Mouse (Mus musculus) CD8-positive naive resting alpha-beta T cell, adult 2 months (primary cell): Measurements from ENCODE around the gene Cds1.

ENCODE experiments used
- DNase-seq, 2 experiments: peaks; one replicate each; pipeline ENCODE4 v3.0.0; 2022; ENCODE audit warnings: low read depth in 2 of 2, low spot score in 2 of 2

Cds1 gene

DNA sequence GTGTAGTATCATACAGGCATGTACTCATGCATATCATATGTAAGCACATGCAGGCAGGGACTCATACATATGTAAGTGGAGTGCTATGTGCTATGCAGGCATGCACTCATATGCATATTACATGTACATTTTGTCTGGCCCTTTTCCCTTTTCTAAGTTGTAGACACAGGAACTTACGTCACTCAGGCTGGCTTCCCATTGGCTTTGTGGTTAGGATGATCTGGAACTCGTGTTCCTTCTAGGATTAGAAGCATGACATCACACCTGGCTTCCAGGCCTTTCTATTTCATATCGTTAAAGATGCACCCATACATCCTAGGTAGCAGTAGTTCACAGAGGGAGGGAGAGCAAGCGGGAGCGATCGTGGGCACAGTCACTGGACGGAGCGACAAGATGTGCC, 10.3 kb downstream of the Cds1 start:
- no peak for DNase-seq

DNA sequence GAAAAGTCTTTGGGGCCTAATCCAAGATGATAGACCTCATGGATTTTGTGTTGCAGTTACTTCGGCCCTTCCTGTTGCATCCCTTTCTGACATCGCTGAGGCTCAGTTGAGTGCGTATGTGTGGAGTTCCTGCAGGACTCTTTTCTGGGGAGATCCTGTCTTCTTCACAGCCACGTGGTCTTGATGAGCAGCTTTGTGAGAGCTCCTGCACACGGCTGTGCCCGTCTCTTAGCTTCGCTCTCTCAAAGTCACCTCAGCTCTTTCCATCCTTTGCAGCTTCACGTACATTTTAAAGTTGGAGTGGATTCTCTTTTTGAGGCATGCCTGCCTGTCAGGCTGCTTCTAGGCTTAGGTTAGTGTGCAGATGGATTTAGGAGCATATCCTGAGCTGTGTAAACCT, 11.6 kb downstream of the Cds1 start:
- DNase-seq = no peak

DNA sequence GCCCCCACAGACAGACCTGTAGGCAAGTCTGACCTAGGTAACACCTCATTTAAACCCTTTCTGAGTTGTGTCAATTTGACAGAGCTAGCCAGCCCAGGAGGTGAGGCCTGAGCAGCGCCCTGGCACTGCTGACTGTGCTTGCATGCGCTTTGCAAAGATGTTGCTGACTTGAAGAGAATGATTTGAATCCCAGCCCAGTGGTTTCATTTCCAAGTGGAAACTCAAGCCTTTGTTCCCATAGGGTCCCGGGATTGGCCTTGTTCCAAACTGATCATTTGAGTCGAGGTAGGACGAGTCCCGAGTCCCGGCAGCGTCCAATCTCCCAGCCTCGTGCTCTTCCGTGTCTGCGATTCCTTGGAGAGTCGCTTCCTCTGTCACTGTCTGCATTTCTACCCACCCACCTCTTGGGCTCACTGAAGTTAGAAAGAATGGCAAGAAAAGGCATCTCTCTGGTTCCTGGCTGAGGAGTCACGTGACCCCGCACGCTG, 14.5 kb downstream of the Cds1 start:
- no peak for DNase-seq

DNA sequence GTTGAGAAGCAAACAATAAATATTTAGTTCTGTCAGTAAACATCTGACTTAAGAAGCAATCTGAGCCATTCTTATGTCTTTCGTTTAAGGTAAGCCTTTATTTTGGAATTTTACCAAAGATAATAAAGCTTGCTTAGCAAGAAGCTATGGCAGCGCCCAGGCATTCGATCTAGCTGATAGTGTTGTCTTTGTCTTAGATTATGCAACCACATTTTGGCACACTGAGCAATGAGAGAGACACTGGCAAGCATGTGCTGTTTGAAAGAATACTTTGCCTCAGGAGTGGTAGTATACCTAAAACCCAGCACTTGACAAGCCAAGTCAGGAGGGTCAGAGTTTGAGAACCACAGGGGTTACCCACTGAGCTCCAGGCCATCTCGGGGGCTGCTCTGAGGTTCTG, 16.0 kb downstream of the Cds1 start:
- no peak for DNase-seq

DNA sequence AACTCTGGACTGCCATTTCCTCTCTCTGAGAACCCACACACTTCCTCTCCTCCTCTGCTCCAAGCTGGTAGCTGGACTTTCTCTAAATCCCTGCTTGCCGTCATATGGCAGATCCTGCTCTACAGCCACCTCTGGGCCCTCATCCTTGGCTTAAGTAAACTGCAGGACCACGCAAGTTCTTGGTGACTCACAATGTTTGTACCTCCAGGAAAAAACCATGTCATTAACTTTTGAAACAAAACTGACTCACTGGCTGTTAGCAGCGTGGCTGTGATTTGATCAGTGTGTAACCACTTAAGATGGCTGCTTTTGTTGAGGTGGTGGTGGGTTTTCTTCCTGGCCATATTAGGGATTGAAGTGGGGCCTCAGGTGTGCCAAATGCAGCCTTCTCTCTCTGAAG, 19.4 kb downstream of the Cds1 start:
- DNase-seq = no peak

DNA sequence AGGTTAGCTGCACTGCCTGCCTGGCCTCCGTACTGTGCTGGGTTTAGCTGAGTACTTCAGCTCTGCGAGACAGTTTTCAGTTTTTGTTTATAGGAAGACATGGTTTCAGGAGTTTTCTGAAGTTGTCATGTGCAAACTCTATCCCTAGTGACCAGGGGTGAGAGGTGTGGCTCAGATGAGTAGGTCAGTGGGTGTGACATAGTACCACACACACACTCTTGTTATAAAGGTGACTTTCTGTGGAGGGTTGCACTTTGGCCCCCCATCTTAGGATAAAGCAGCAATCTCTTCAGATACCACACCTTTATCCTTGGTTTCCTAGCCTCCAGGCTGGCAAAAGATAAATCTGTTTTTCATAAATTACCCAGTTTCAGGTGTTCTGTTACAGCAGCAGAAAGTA, 19.9 kb downstream of the Cds1 start:
- no peak for DNase-seq

DNA sequence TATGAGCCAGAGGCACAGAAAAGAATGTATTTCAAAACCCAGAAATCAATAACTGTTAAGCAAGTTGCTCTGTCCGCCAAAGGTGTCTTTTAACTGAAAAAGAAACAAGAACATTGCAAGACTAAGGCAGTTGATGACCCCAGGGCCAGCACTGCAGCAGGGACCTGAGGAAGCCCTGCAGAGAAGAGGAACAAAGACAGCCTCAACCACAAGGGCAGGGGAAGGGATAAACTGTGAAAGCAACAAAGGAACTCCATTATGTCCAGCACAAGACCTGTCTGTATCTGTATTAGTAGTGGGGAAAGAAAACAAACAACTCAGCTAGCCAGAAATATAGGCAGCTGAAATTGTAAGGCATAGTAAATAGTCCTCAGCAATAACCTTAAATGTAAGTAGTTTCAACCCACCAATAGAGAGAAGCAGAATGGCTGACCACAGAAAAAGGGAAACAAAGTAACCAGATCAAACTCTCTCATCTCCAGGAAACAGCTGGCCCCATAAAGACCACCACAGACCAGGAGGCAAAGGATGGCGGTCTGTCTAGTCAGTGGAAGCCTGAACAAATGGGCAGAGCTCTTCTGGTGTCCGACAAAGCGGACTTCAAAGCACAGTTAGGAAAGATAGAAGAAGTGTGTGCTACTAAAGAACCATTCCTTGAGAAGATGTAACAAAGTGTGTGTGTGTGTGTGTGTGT, 21.1 kb downstream of the Cds1 start:
- no peak for DNase-seq

DNA sequence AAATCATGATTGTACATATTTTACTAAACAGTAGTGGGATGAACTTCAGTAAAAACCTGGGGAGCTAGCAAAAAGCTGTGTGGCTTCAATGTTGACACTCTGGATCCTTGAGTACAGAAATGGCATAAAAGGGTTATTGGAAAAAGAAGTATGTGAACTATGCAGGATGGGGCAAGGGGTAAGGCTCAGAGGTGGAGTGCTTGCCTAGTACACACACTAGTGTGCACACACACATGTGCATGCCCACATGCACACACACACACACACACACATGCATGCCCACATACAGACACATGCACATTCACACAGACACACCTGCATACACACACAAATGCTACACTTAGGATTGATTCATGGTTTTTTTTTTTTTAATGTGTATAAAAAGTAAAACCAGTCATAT, 24.8 kb downstream of the Cds1 start:
- no peak for DNase-seq

DNA sequence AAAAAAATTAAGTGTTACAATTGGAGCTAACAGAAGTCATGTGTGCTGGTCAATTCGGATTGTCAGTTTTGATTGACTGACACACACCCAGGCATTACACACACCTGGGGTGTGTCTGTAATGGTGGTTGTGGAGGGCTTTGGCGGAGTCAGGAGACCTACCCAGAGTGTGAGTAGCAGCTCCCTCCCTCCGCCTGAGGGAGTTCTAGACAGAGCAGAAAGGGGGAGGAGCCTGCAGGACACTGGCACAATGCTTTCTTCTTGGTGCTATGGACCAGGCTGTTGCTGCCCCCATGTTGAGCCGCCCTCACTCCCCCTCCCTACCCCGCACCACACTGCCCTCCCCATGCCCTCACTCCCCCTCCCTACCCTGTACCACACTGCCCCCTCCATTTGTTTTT, 25.6 kb downstream of the Cds1 start:
- DNase-seq = no peak

DNA sequence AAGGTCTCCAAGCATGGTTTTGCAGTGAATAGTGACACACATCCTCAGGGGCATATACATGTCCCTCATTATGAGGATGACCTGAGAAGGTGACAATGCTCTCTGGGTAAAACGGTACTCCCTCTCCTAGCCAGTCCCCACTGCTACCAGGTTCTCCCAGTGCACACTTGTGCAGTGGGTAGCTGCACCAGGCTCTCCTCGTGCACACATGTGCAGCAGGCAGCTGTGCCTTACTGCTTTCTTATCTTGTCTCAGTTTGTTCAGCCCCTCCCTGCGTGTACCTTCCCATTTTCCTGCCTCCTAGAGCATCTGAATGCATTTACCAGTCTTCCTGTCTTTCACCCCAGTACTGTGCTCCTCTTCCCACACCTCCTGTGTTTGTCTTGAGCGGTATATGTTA, 27.7 kb downstream of the Cds1 start:
- DNase-seq = no peak

DNA sequence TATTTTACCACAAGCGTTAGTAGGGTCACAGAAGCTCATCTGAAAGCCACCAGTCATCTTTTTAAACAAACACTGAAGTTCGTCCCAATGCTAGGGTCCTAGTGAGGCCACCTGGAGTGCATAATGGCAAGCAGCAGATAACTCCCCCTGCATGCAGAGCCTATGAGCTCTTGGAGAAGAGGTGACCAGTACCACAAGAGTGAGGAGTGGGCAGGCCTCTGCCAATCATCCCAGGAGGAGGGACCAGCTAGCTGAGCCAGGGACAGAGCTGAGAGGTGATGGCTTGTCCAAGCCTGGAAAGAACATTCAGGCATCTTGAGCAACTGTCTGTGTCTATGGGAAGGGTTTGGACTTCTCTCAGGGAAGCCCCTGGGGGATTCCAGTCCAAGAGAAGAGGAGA, 37.0 kb downstream of the Cds1 start:
- DNase-seq = no peak

DNA sequence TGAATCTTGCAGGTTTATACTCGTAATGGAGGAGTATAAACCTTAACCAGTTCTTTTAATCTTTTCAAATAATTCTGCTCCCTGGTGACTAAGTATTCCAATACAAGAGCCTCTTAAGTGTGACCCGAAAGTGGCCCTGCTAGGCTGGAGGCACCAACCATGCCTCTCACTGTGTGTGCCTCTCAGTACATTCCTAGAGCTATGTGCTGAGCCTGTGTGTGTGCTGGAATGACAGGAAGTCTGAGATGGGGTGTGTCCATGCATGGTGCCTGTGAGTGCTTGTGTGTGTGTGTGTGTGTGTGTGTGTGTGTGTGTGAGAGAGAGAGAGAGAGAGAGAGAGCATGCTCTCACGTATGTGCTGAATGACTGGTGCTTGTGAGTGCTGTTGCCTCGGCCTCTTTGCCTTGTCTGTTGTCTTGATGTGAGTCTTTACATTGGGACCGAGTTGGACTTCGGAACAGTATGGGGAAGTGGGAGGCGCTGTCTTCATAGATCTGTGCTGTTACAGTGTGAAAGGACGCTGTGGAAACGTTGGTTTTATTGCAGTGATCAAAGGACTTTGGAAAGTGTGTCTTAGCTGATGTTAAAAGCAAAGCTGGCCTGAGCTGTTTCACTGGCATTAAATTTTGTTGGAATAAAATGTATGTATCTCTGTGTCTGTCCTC, 37.6 kb downstream of the Cds1 start:
- no peak for DNase-seq

DNA sequence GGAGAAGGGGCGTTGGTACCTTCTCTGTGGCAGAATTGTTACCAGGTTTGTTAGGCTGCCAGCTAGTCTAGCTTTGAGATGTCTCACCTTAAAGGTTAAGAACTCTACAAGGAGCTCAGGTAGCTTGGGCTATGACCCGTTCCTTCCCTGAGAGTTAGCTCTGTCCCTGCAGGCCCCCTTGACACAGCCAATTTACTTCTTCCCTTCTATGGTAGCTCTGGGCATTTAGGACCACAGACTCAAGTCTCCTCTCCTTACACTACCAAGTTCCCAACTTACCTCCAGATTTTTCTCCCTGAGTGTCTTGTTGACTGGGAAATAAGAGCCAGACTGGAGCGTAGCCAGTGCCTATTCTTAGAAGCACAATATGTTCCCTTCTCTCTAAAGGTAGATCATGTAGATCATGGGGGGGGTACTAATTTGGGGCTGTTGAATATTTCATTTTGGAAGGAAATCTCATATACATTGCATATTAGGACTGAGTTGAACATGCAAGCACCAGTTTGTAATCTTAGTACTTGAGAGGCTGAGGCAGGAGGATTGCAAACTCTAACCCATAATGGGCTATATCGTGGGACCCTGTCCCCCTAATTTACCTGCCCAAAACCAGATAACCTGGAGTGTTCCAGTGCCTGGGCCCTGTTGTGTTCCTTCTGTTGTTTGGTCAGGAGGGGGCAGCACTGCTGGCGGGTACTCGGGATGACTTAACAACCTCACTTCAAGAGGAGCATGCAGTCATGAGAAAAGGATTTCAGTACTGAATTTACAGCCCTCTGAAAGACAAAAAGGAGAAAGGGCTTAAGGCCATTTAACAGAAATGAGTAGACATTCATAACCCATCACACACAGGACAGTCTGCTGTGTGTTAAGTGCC, 46.6 kb downstream of the Cds1 start:
- no peak for DNase-seq

DNA sequence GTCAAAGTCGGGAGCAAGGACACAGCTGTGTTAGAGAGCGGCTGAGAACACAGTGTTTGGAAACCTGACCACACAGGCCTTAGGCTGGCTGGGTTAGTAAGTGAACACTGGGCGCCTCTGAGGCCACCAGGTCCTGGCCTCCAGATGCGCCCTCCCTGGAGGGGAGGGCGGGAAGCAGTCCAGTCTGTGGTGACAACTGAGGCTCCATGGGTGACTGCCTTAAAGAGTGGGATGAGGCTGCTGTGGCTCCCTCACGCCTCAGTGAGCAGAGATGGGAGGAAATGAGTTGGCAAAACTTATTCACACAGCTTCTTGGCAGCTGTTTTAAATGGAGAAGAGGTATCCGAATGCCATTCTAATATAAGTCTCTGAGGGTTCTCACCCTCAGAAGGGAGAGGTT, 51.9 kb downstream of the Cds1 start:
- no peak for DNase-seq

DNA sequence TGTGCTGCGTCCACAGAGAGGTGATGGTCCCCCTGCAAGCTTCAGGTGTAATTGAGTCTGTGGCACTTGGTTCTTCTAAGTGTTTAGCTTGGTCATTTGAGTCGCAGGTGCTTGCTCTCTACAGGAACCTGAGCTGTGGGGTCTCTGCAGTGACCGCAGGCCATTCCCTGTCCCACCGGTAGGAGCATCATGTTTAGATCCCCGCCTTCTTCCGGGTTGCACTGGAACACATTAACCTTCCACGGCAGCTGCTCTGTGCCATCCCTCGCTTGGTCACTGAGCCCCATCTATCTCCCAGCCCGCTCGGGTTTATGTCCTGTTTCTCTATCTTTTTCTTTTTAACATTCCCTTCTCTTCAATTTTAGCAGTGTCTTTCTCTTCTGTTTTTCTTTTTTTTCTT, 54.3 kb downstream of the Cds1 start:
- no peak for DNase-seq

DNA sequence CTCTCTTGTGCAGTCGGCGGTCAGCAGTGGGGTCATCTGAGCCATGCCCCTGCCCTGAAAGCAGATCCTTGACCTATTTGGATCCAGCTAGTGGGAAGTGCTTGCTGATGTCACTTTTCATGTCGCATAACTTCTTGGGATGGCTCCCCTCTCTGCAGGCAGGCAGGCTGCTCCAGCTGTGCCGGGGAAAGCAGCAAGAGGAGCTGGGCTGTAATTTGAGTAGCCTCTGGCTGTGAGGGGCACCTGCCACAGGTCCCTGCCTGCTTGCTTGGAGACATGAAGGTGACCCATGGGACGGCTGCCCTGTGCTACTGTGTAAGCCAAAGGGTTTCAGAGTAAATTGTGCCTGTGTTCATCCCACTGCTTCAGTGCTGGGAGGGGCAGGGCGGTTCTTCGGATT, 54.9 kb downstream of the Cds1 start:
- no peak for DNase-seq

DNA sequence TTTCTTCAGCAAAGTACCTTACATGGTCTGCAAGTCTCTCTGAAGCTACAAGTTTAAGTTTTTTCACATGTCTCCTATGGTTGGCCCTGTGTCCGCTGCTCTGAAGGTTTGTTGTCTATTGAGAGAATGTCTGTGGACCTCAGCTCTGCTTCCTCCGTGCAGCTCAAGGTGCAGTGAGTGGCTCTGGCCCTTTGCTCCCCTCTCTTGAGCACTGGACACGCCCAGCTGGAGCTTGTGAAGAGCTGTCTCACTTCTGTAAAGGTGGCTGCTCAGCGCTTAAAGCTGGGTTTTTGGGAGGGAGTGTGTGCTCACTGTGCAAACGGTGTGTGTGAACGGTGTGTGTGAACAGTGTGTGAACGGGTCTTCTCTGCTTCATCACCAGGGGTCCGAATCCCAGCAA, 56.1 kb downstream of the Cds1 start:
- no peak for DNase-seq

DNA sequence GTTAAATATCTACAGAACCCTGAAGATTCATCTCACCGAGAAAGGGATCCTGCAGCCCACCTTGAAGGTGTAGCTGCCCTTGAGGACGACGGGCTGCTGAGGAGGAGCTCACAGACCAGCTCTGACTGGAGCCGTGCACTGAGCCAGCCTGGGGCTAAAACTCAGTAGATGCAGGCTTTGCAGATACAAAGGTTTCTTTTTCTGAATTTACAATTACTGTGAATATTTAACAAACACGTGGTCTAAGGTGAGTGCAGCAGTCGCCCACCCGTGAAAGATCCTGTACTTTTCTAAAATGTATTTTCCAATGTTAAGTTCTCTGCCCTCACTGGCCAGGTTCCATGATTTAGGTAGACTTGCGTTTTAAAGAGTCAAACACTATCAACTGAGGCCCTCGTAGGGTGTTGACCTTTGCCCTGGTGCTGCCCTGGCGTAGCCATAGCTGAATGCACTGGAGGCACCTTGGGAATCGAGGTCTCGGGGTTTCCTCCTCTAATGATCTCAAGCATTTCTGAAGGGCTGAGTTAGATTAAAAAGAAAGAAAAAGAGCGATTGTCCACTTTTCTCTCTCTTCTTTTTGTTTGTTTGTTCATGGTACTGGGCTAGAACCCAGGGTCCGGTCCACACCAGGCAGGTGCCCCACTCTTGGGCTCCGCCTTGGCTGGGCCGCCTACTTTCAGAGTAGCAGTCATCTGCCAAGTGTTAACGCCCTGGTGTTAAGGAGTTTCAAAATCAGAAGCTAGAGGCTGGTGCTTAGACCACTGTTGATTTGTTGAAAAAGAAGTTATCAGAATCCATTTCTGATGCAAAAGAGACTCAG, 56.8 kb downstream of the Cds1 start:
- no peak for DNase-seq

DNA sequence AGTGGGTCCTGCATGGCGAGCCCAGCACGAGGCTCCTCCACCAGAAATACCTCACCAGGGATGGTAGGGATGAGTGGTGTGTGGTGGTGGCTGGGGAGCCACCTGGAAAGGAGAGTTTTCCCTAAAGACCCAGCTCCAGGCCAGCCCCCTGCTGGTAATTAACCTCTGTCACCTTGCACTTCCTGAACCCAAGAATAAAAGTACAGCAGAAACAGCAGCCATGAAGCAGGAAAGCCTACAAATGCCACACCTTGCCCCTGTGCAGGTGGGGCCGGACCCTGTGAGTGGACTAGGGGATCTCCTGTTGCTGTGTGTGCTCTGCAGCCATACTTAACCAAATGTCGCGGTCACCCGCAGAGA, 57.4 kb downstream of the Cds1 start:
- DNase-seq = no peak

DNA sequence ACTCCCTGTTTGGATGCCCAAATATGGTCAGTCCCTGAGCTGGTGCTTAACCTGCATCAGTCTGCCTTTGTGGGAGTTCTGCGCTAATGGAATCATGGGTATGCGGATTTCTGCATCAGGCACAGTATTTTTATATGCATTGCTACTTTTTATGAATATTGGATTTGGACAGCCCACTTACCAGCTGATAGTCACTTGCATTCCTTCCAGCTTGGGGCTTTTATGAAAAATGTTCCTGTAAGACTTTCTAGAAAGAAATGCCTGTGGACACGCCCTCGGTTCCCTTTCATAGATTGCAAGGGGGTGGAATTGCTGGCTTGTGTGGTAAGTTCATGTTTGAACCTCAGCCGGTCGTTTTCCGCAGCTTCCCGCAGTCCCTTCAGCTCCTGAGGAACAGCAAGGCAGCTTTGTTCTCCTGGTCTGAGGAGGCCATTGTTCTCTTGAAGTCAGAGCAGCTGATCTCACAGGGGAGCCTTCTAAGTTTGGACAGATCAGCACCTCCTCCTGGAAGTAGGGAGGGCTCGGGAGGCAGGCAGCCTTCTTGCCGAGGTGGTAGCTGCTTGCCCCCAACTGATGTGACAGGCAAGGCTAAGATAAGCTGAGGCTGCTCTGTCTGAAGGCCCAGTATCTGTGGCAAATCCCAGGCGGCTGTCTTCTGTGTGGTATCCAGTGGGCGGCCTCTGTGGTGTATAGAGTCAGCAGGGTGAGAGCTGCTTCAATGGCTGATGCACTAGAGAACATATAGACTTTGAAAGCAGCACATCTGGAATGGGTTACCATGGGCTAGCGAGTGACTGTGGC, 60.4 kb downstream of the Cds1 start:
- no peak for DNase-seq
